Mouse (Mus musculus): ENCODE results near the gene 3110040N11Rik. TPM values are rescaled to one million over a fixed set of nuclear protein-coding genes. Genes with fewer than 3 reads are reported as not detected.

The 3110040N11Rik gene
- total RNA-seq, 1 experiment from 2014 or later = 24.4 TPM

- no peak for ATAC-seq (replicated peaks; ENCODE audit: insufficient number of reproducible peaks, low FRiP score, low TSS enrichment, poor library complexity, severe bottlenecking)
These were observed 41.3 kb downstream of the 3110040N11Rik start for GRCm38 (mm10) chr7:81747956-81748355.

GRCm38 (mm10) chr7:81744145-81744544 is 45.1 kb downstream of the 3110040N11Rik start:
- ATAC-seq (replicated peaks; ENCODE audit: insufficient number of reproducible peaks, low FRiP score, low TSS enrichment, poor library complexity, severe bottlenecking) = no peak

DNA sequence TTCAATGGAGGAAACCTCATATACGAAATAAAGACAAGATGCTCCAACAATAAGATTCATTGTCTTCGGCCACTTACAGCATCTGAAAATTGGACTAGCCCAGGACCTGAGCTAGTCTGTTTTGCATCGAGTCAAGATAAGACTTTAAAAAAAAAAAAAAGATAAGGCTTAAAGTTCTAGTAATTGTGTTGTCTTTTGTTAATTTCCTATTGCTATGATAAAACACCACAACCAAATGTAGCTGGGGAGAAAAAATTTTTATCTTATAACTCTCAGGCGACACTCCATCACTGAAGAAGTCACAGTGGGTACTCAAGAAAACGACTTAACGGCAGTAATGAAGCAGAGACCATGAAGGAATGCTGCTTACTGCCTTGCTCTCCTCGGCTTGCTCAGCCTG is 49.3 kb downstream of the 3110040N11Rik start:
- no peak for ATAC-seq (replicated peaks; ENCODE audit: insufficient number of reproducible peaks, low FRiP score, low TSS enrichment, poor library complexity, severe bottlenecking)

- ATAC-seq (replicated peaks; ENCODE audit: insufficient number of reproducible peaks, low FRiP score, low TSS enrichment, poor library complexity, severe bottlenecking) = no peak
These were observed 50.4 kb downstream of the 3110040N11Rik start for GRCm38 (mm10) chr7:81738720-81739385.

DNA sequence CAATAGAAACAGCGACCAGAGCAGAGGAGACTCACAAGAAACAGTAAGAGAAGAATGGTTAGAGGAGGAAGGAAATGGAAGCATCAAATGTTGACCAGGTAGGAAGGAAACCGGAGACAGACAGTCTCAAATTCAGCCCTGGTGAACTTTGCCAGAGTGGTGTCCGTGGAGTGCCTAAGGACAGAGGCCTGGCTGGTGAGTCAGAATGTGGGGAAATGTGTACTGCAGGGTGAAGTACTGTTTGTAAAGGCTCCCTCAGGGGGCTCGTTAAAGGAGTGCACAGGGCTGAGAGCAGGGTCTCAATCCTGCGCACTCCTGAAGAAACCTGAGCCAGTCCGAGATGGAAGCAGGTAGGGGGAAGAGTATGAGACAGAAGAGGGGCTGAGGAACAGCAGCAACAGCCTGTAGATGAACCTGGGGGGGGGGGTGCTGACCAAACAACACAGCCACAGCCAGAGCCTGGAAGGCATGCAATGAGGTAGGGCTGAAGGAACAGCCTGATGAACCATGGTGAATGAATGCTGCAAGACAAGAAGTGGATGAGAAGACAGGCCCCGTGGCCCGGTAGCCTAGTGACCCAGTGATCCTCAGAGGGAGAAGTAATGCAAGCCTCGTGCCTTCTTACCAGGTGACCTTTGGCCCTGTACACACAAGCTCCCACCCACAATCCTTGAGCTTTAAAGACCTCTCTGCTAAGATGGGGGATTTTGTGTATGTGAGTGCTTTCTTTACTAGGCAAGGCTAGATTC is 53.8 kb downstream of the 3110040N11Rik start:
- no peak for ATAC-seq (replicated peaks; ENCODE audit: insufficient number of reproducible peaks, low FRiP score, low TSS enrichment, poor library complexity, severe bottlenecking)

DNA sequence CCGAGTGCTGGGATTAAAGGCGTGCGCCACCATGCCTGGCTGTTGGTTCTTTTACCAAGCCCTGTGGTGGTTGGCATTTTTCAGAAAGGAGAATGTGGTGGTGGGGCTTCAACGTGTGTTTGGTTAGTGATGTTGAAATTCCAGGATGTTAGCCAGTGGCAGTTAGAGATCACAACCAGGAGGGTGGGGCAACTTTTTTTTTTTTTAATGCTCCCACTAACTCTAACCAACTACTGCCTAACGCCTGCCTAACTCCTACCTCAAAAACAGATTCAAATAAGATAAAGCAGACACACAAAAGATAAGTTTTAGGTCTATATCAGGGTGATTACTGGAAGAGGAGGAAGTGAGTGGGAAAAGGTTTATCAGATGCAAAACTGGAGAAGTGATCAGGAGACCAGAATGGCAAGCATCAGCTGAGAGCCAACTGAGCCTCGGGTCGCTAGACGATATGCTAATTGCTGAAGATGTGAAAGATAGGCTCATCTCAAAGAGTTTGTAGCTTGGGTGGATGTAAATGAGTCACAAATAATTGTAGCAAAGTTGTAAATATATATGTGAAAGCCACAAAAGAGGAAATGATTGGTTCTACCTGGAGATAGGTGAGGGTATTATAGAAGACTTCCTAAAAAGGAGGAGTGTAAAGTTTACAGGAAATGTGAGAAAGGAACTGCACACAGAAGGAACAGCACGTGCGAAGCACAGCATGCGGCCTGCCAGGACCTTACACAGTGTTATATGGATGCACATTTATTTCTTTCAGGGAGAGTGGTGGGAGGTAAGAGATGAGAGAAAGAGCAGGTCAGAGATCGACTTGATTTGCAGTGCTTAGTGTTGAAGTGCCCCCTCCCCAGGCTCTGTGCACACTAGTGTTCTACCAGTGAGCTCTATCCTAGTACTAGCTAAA is 56.8 kb downstream of the 3110040N11Rik start:
- no peak for ATAC-seq (replicated peaks; ENCODE audit: insufficient number of reproducible peaks, low FRiP score, low TSS enrichment, poor library complexity, severe bottlenecking)

Other genes starting within 250 kb of the 3110040N11Rik start
- gene Fsd2, start 222.5 kb downstream of the 3110040N11Rik start, total RNA-seq (2017) = 0.10 to 0.39 TPM (median 0.32 TPM) in 3 replicates
- gene Whamm, start 218.2 kb downstream of the 3110040N11Rik start, total RNA-seq (2017) = 24.4 to 38.9 TPM (median 33.5 TPM) in 3 replicates
- gene Homer2, start 82.0 kb downstream of the 3110040N11Rik start, total RNA-seq (2017) = 0.29 TPM in 1 of 3 replicates, not detected in the others
- gene Ramac, start 26.6 kb downstream of the 3110040N11Rik start, total RNA-seq (2017) = 111 to 183 TPM (median 145 TPM) in 3 replicates
- 91.7 to 129 TPM (median 116 TPM) in 3 replicates for gene Btbd1, start 40.0 kb upstream of the 3110040N11Rik start, total RNA-seq (2017)
- not detected in 3 replicates for gene Gm10160, start 66.3 kb upstream of the 3110040N11Rik start, total RNA-seq (2017)
- gene Tm6sf1, start 69.5 kb upstream of the 3110040N11Rik start, total RNA-seq (2017) = 211 to 356 TPM (median 215 TPM) in 3 replicates
- gene Hdgfl3, start 145.0 kb upstream of the 3110040N11Rik start, total RNA-seq (2017) = 2.1 to 2.8 TPM (median 2.6 TPM) in 3 replicates
- not detected in 3 replicates for gene Bnc1, start 202.8 kb upstream of the 3110040N11Rik start, total RNA-seq (2017)

All from monocyte, adult 5-6 weeks (primary cell).